Mouse (Mus musculus) lung, postnatal 25 days (tissue): ENCODE results near the gene Spata45.

ENCODE experiments used
- DNase-seq: peaks from one replicate; pipeline ENCODE4 v3.0.0; 2022; ENCODE audit warnings: low spot score

Gene Spata45

GRCm38 (mm10) chr1:191041352-191041751 is 4.9 kb downstream of the Spata45 start:
- DNase-seq, result no peak

- no peak for DNase-seq
Measured at GRCm38 (mm10) chr1:191042106-191042505, 5.7 kb downstream of the Spata45 start.

- DNase-seq, result no peak
Measured at GRCm38 (mm10) chr1:191042688-191043087, 6.2 kb downstream of the Spata45 start.

- DNase-seq, result no peak
Measured at GRCm38 (mm10) chr1:191045264-191045663, 8.8 kb downstream of the Spata45 start.

- DNase-seq, result no peak
Measured at GRCm38 (mm10) chr1:191046231-191046824, 9.9 kb downstream of the Spata45 start.

- DNase-seq, result no peak
Measured at GRCm38 (mm10) chr1:191053555-191053954, 17.1 kb downstream of the Spata45 start.

- DNase-seq, result no peak
Measured at GRCm38 (mm10) chr1:191054870-191055532, 18.6 kb downstream of the Spata45 start.

- DNase-seq, result no peak
Measured at GRCm38 (mm10) chr1:191055533-191055873, 19.1 kb downstream of the Spata45 start.

- no peak for DNase-seq
Measured at GRCm38 (mm10) chr1:191057461-191057860, 21.0 kb downstream of the Spata45 start.

- no peak for DNase-seq
Measured at GRCm38 (mm10) chr1:191062241-191062780, 25.9 kb downstream of the Spata45 start.

- peak; percentile 88 for DNase-seq
Measured at GRCm38 (mm10) chr1:191062781-191063485, 26.5 kb downstream of the Spata45 start, which contains the start of the genes Tatdn3 and Nsl1. Tatdn3 (minus strand) TSS chr1:191062932. Nsl1 (plus strand) TSS chr1:191063012.

GRCm38 (mm10) chr1:191063700-191064099 is 27.3 kb downstream of the Spata45 start:
- DNase-seq, result no peak

GRCm38 (mm10) chr1:191064535-191064934 is 28.1 kb downstream of the Spata45 start:
- DNase-seq, result no peak

- DNase-seq, result no peak
Measured at GRCm38 (mm10) chr1:191065188-191065587, 28.7 kb downstream of the Spata45 start.

GRCm38 (mm10) chr1:191068377-191068776 is 31.9 kb downstream of the Spata45 start:
- no peak for DNase-seq

GRCm38 (mm10) chr1:191070259-191070658 is 33.8 kb downstream of the Spata45 start:
- DNase-seq, result no peak

GRCm38 (mm10) chr1:191071613-191072012 is 35.2 kb downstream of the Spata45 start:
- no peak for DNase-seq

GRCm38 (mm10) chr1:191072329-191072913 is 36.0 kb downstream of the Spata45 start:
- no peak for DNase-seq

GRCm38 (mm10) chr1:191073001-191073400 is 36.6 kb downstream of the Spata45 start:
- peak; percentile 69 for DNase-seq

GRCm38 (mm10) chr1:191073486-191073885 is 37.0 kb downstream of the Spata45 start:
- no peak for DNase-seq

GRCm38 (mm10) chr1:191075199-191075883 is 38.9 kb downstream of the Spata45 start:
- DNase-seq, result peak; percentile 72

GRCm38 (mm10) chr1:191083230-191083629 is 46.8 kb downstream of the Spata45 start:
- DNase-seq, result no peak
